Mouse (Mus musculus) E14TG2a.4 (cell line): ENCODE results near the gene Scoc.

ENCODE experiments used
- CTCF ChIP-seq: conservative IDR thresholded peaks from 2 replicates; pipeline ENCODE4 v1.5.1; 2014; ENCODE audit warnings: low read length
- POU5F1 ChIP-seq: IDR thresholded peaks from 2 replicates; pipeline ENCODE4 v1.6.1; 2014; ENCODE audit warnings: low read length, borderline replicate concordance

GRCm38 (mm10) chr8:83443052-83443400 lies 15.2 kb downstream of the Scoc start:
- TF ChIP-seq CTCF (no peak), POU5F1 (no peak)
